Mouse (Mus musculus): ENCODE measurements around the gene Usb1.

DNA sequence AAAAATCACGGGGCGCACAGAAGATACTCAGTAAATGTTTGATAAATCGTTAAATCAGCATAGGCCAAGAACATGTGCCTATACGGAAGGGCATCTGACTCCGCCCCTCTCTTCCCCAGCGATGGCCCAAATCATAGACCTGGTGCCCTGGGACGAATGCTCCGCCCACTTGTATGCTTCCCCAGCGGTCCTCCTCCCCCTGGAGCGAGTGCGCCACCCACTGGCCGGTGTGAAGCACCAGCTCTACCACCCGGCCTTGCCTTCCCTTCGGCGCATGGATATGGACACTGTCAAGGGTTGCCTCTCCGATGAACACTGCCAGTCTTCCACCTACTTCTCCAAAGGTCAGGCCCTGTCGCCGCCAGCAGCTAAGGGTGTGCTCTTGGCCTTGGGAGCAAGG lies 19.2 kb upstream of the Usb1 start:
- TF ChIP-seq POLR2A (IDR thresholded peaks at IDR 0.05; ENCODE audit: low read depth, low read length) (no peak), CTCF (IDR thresholded peaks at IDR 0.05; ENCODE audit: extremely low read depth, insufficient read length, insufficient replicate concordance, low read depth, low read length) (no peak)

Data from small intestine, adult 2 months (tissue).